Comparison of ENCODE assay signal across 9 mouse cellular contexts in the genomic region with DNA sequence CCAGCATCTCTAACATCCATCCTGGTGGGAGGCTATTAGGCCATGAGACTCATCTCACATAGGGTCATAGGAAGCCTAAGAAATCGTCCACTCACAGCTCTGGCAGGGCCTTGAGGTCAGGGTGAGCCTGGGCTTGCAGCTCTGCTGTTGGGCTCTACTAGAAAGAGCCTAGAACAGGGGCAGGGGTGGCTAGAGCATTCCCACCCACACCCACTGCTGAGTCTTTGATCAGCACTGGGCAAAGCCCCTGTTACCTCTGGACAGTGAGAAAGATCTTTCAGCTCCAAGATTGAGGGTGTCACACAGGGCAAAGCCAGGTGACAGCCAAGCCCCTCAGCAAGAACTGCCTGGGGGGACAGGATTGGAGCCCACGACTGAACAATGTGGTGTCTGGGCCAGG. TPM values are rescaled to one million over a fixed set of nuclear protein-coding genes. Genes with fewer than 3 reads are reported as not detected.
DNase-seq lines count a peak whose midpoint lies in the region; ATAC-seq and TF ChIP-seq lines count a peak whose summit lies in the region.
"Had no signal": no experiment of that assay in that cellular context is flagged by ENCODE, and none has a peak within 500 bp of the region (broad histone marks: within the 10 kb centered on the region; RNA-seq: fewer than 3 reads in every experiment).

No protein-coding gene starts in this region.

- peak overlapping the region; percentile 90 for H3K27ac ChIP-seq in layer of hippocampus, adult 2 months
- peak overlapping the region; percentile 37 for H3K27ac ChIP-seq in forebrain, embryonic 11.5 days (ENCODE audit: low read depth, low read length)
- H3K27ac ChIP-seq in hindbrain, postnatal 0 days: peak overlapping the region; percentile 81
- H3K27ac ChIP-seq in neural tube, embryonic 12.5 days: peak overlapping the region; percentile 79

- TF ChIP-seq CTCF in layer of hippocampus, adult 2 months (conservative IDR thresholded peaks at IDR 0.05): no peak
- no peak for TF ChIP-seq CTCF in hindbrain, postnatal 0 days (IDR thresholded peaks at IDR 0.05; ENCODE audit: low read depth)

- H3K4me1 ChIP-seq in forebrain, embryonic 11.5 days (replicated peaks; ENCODE audit: control insufficient read depth, insufficient read depth, low read length): peaks cover 11% of the 10 kb centered on the region
- H3K4me1 ChIP-seq in hindbrain, postnatal 0 days (ENCODE audit: insufficient read depth, low read length): peaks cover 11% of the 10 kb centered on the region; the same call in 1 of the 2 replicates
- H3K4me1 ChIP-seq in neural tube, embryonic 12.5 days: peaks cover 36% of the 10 kb centered on the region

- 74% methylated on average over 2 of the region's 2 CpGs for WGBS in forebrain, embryonic 11.5 days
- 43% methylated on average over 2 of the region's 2 CpGs for WGBS in hindbrain, postnatal 0 days
- 44% methylated on average over 2 of the region's 2 CpGs for WGBS in neural tube, embryonic 12.5 days

- no peak overlapping the region for H3K4me2 ChIP-seq in forebrain, embryonic 11.5 days (ENCODE audit: low read depth, low read length, severe bottlenecking)
- no peak overlapping the region for H3K4me2 ChIP-seq in hindbrain, postnatal 0 days (ENCODE audit: low read depth, low read length)
- 0 out of 2 replicates have a peak overlapping the region, but pooled peaks have one; percentile 6 for H3K4me2 ChIP-seq in neural tube, embryonic 12.5 days (replicated peaks)

- no peaks in the 10 kb centered on the region for H3K36me3 ChIP-seq in forebrain, embryonic 11.5 days (ENCODE audit: control insufficient read depth, insufficient read depth, low read length)
- H3K36me3 ChIP-seq in hindbrain, postnatal 0 days (ENCODE audit: insufficient read depth, low read length): no peaks in the 10 kb centered on the region
- no peaks in the 10 kb centered on the region for H3K36me3 ChIP-seq in neural tube, embryonic 12.5 days
- H3K36me3 ChIP-seq: G1E had no signal

- H3K4me3 ChIP-seq in layer of hippocampus, adult 2 months: no peak overlapping the region
- H3K4me3 ChIP-seq in forebrain, embryonic 11.5 days (ENCODE audit: low read depth, low read length): no peak overlapping the region
- H3K4me3 ChIP-seq in hindbrain, postnatal 0 days (ENCODE audit: low read length): no peak overlapping the region
- H3K4me3 ChIP-seq in neural tube, embryonic 12.5 days: no peak overlapping the region

- no peaks in the 10 kb centered on the region for H3K27me3 ChIP-seq in forebrain, embryonic 11.5 days (ENCODE audit: control insufficient read depth, insufficient read depth, low read length)
- no peaks in the 10 kb centered on the region for H3K27me3 ChIP-seq in hindbrain, postnatal 0 days (ENCODE audit: insufficient read depth, low read length)
- H3K27me3 ChIP-seq in neural tube, embryonic 12.5 days (replicated peaks): no peaks in the 10 kb centered on the region

- DNase-seq in layer of hippocampus, adult 2 months (ENCODE audit: low spot score in 2 of 2): no peak
- DNase-seq in layer of hippocampus, adult 9-10 months (ENCODE audit: low spot score): no peak
- no peak for DNase-seq in forebrain, embryonic 11.5 days (ENCODE audit: low spot score)
- no peak for DNase-seq in hindbrain, postnatal 0 days (ENCODE audit: low spot score)
- no peak for DNase-seq in gastrocnemius, postnatal 36 days
- no peak for DNase-seq in right cerebral cortex, postnatal 36 days (ENCODE audit: low spot score in 2 of 2)
- DNase-seq in thymus, adult 18-20 months: no peak

- intact Hi-C loops in gastrocnemius, postnatal 36 days (cut with DNase I): no loop called here

- H3K9me3 ChIP-seq in forebrain, embryonic 11.5 days (ENCODE audit: control insufficient read depth, low read length): no peaks in the 10 kb centered on the region
- H3K9me3 ChIP-seq in hindbrain, postnatal 0 days (ENCODE audit: low read length): no peaks in the 10 kb centered on the region
- no peaks in the 10 kb centered on the region for H3K9me3 ChIP-seq in neural tube, embryonic 12.5 days
- H3K9me3 ChIP-seq: G1E had no signal

- peak overlapping the region; percentile 39; the same call in 1 of the 2 replicates for H3K9ac ChIP-seq in forebrain, embryonic 11.5 days (ENCODE audit: low read length)
- H3K9ac ChIP-seq in hindbrain, postnatal 0 days (replicated peaks; ENCODE audit: low read length): no peak overlapping the region
- 0 out of 2 replicates have a peak overlapping the region, but pooled peaks have one; percentile 26 for H3K9ac ChIP-seq in neural tube, embryonic 12.5 days

- no peak for ATAC-seq in forebrain, embryonic 11.5 days (replicated peaks; ENCODE audit: low FRiP score)
- no peak for ATAC-seq in hindbrain, postnatal 0 days
- ATAC-seq in neural tube, embryonic 12.5 days (ENCODE audit: low FRiP score, low read depth): no peak

RNA-seq across cellular contexts. Expression of a gene that starts 57.0 kb away (rescaled TPM):
- 10 to 100 TPM; 11.8 to 14.0 TPM for total RNA-seq in layer of hippocampus, adult 2 months (2021)
- polyA plus RNA-seq in forebrain, embryonic 11.5 days (2014; fragmentation: Nextera tagmentation; extraction: Ambion mirVana): 4.8 TPM in 2 replicates
- 0.86 and 9.0 TPM in 2 replicates for total RNA-seq in hindbrain, postnatal 0 days (2014; rRNA removed)
- polyA plus RNA-seq in hindbrain, postnatal 0 days (2015; fragmentation: Nextera tagmentation; extraction: Ambion mirVana): 8.9 and 10.0 TPM in 2 replicates
- 6.0 and 6.1 TPM in 2 replicates for polyA plus RNA-seq in neural tube, embryonic 12.5 days (2016; fragmentation: Nextera tagmentation; extraction: Ambion mirVana)
- total RNA-seq in gastrocnemius, postnatal 36 days (2021): 1 to 10 TPM; 1.5 to 1.8 TPM

RNA-seq across cellular contexts. Expression of a gene that starts 57.2 kb away (rescaled TPM):
- 10 to 100 TPM; 60.6 to 63.0 TPM for total RNA-seq in layer of hippocampus, adult 2 months (2021)
- polyA plus RNA-seq in forebrain, embryonic 11.5 days (2014; fragmentation: Nextera tagmentation; extraction: Ambion mirVana): 130 and 137 TPM in 2 replicates
- 85.4 and 93.5 TPM in 2 replicates for total RNA-seq in hindbrain, postnatal 0 days (2014; rRNA removed)
- polyA plus RNA-seq in hindbrain, postnatal 0 days (2015; fragmentation: Nextera tagmentation; extraction: Ambion mirVana): 129 and 136 TPM in 2 replicates
- 135 and 137 TPM in 2 replicates for polyA plus RNA-seq in neural tube, embryonic 12.5 days (2016; fragmentation: Nextera tagmentation; extraction: Ambion mirVana)
- 10 to 100 TPM; 46.1 to 50.3 TPM for total RNA-seq in gastrocnemius, postnatal 36 days (2021)

Comparison
In these comparisons a context has a peak if more than half of its experiments do, and no peak if none do; other contexts are left out.
1. H3K27ac ChIP-seq: peak in every context shown above with its lines; median percentile 90 in layer of hippocampus, adult 2 months; 81 in hindbrain, postnatal 0 days; 79 in neural tube, embryonic 12.5 days; 37 in forebrain, embryonic 11.5 days.